Mouse (Mus musculus) embryonic stem cell, embryonic (primary cell): ENCODE results near the gene Tmem170b.

Source experiments
- CTCF ChIA-PET, 4 experiments: fragments of 300-600 bp in 2 of 4; fragments of 350-600 bp in 2 of 4; sonication (Branson Sonifier 250); formaldehyde crosslinking; loops; one replicate each; lab custom pipeline; 2022; ENCODE audit warnings: inconsistent platforms in 2 of 4; lab: Charles Lee
- POLR2A ChIA-PET, 4 experiments: fragments of 300-600 bp in 2 of 4; fragments of 350-600 bp in 2 of 4; sonication (Branson Sonifier 250); formaldehyde crosslinking; loops; one replicate each; lab custom pipeline; 2022; ENCODE audit warnings: antibody characterized with exemption in 4 of 4, inconsistent platforms in 1 of 4; lab: Charles Lee

Tmem170b gene

GRCm38 (mm10) chr13:41606081-41607000 lies 634 bp downstream of the Tmem170b start:
- ChIA-PET POLR2A (interaction anchor here in 3 of 4 experiments (0.8 to 1.6 kb wide), 16 partner anchors 8 to 752 kb away, joined by 3 to 15 read pairs (median 4); partner anchors contain the start of gene Smim13 (in 2 of the 3)), CTCF (interaction anchor here in 2 of 4 experiments (0.6 to 1.5 kb wide), 4 partner anchors 19 to 357 kb away, joined by 3 to 5 read pairs (median 3); partner anchors contain the start of gene Smim13 (in 1 of the 2))

GRCm38 (mm10) chr13:41607589-41607988 lies 1.9 kb downstream of the Tmem170b start:
- CTCF ChIA-PET, result no interaction called here
- POLR2A ChIA-PET, result interaction anchor here in 1 of 4 experiments (0.8 to 1.0 kb wide), 2 partner anchors 9 to 23 kb away, joined by 3 read pairs; no protein-coding TSS in a partner anchor

GRCm38 (mm10) chr13:41608559-41608958 lies 2.9 kb downstream of the Tmem170b start:
- ChIA-PET POLR2A (no interaction called here), CTCF (interaction anchor here in 1 of 4 experiments (0.5 kb wide), 1 partner anchor 1039 kb away, joined by 3 read pairs; no protein-coding TSS in a partner anchor)

- POLR2A ChIA-PET, result interaction anchor here in 1 of 4 experiments (1.2 kb wide), 1 partner anchor 19 kb away, joined by 4 read pairs; no protein-coding TSS in a partner anchor
- CTCF ChIA-PET, result no interaction called here
Measured at GRCm38 (mm10) chr13:41611046-41611445, 5.3 kb downstream of the Tmem170b start.

GRCm38 (mm10) chr13:41614539-41614938 lies 8.8 kb downstream of the Tmem170b start:
- ChIA-PET CTCF (interaction anchor here in 1 of 4 experiments (1.2 kb wide), 1 partner anchor 20 kb away, joined by 3 read pairs; no protein-coding TSS in a partner anchor), POLR2A (interaction anchor here in 2 of 4 experiments (1.3 to 1.7 kb wide), 2 partner anchors 9 kb away, joined by 3 to 4 read pairs; partner anchors contain the start of gene Tmem170b (in 1 of the 2))

- ChIA-PET CTCF (interaction anchor here in 1 of 4 experiments (1.2 kb wide), 1 partner anchor 20 kb away, joined by 3 read pairs; no protein-coding TSS in a partner anchor), POLR2A (interaction anchor here in 2 of 4 experiments (0.6 to 1.7 kb wide), 3 partner anchors 10 to 121 kb away, joined by 3 to 4 read pairs (median 3); partner anchors contain the start of gene Tmem170b (in 1 of the 2))
Measured at GRCm38 (mm10) chr13:41614982-41615381, 9.3 kb downstream of the Tmem170b start.

GRCm38 (mm10) chr13:41619470-41619869 lies 13.8 kb downstream of the Tmem170b start:
- ChIA-PET CTCF (no interaction called here), POLR2A (no interaction called here)

- ChIA-PET CTCF (no interaction called here), POLR2A (no interaction called here)
Measured at GRCm38 (mm10) chr13:41620132-41620531, 14.4 kb downstream of the Tmem170b start.

GRCm38 (mm10) chr13:41624123-41624522 lies 18.4 kb downstream of the Tmem170b start:
- ChIA-PET CTCF (no interaction called here), POLR2A (no interaction called here)

GRCm38 (mm10) chr13:41625248-41625647 lies 19.5 kb downstream of the Tmem170b start:
- ChIA-PET CTCF (interaction anchor here in 2 of 4 experiments (1.1 to 1.2 kb wide), 2 partner anchors 10 to 20 kb away, joined by 3 read pairs; partner anchors contain the start of gene Tmem170b (in 1 of the 2)), POLR2A (interaction anchor here in 1 of 4 experiments (1.4 kb wide), 2 partner anchors 20 to 266 kb away, joined by 3 to 7 read pairs; partner anchors contain the start of gene Tmem170b)

- POLR2A ChIA-PET, result interaction anchor here in 1 of 4 experiments (1.4 kb wide), 1 partner anchor 22 kb away, joined by 3 read pairs; no protein-coding TSS in a partner anchor
- CTCF ChIA-PET, result no interaction called here
Measured at GRCm38 (mm10) chr13:41627277-41627916, 21.7 kb downstream of the Tmem170b start.

- POLR2A ChIA-PET, result no interaction called here
- CTCF ChIA-PET, result interaction anchor here in 2 of 4 experiments (0.5 to 2.0 kb wide), 12 partner anchors 9 to 843 kb away, joined by 3 to 12 read pairs (median 3); no protein-coding TSS in a partner anchor
Measured at GRCm38 (mm10) chr13:41634401-41634818, 28.7 kb downstream of the Tmem170b start.

GRCm38 (mm10) chr13:41638083-41638482 lies 32.4 kb downstream of the Tmem170b start:
- CTCF ChIA-PET, result interaction anchor here in 1 of 4 experiments (1.3 kb wide), 1 partner anchor 17 kb away, joined by 3 read pairs; no protein-coding TSS in a partner anchor
- POLR2A ChIA-PET, result no interaction called here

GRCm38 (mm10) chr13:41642851-41643250 lies 37.1 kb downstream of the Tmem170b start:
- CTCF ChIA-PET, result interaction anchor here in 1 of 4 experiments (0.6 kb wide), 1 partner anchor 17 kb away, joined by 4 read pairs; no protein-coding TSS in a partner anchor
- POLR2A ChIA-PET, result no interaction called here

GRCm38 (mm10) chr13:41643798-41644197 lies 38.1 kb downstream of the Tmem170b start:
- CTCF ChIA-PET, result interaction anchor here in 1 of 4 experiments (0.5 kb wide), 1 partner anchor 657 kb away, joined by 4 read pairs; the partner anchor contains the start of gene Edn1

GRCm38 (mm10) chr13:41644591-41645482 lies 39.1 kb downstream of the Tmem170b start:
- ChIA-PET CTCF (interaction anchor here in 1 of 4 experiments (0.5 kb wide), 1 partner anchor 434 kb away, joined by 4 read pairs; no protein-coding TSS in a partner anchor), POLR2A (interaction anchor here in 1 of 4 experiments (0.7 to 1.0 kb wide), 3 partner anchors 40 to 368 kb away, joined by 3 read pairs; no protein-coding TSS in a partner anchor)

More at GRCm38 (mm10) chr13:41643798-41644197, 38.1 kb downstream of the Tmem170b start:
- POLR2A ChIA-PET, result interaction anchor here in 1 of 4 experiments (0.7 kb wide), 1 partner anchor 220 kb away, joined by 3 read pairs; no protein-coding TSS in a partner anchor

- ChIA-PET CTCF (no interaction called here), POLR2A (interaction anchor here in 2 of 4 experiments (0.6 to 1.0 kb wide), 2 partner anchors 17 to 39 kb away, joined by 3 to 4 read pairs; no protein-coding TSS in a partner anchor)
Measured at GRCm38 (mm10) chr13:41645483-41645859, 39.8 kb downstream of the Tmem170b start.
